ENCODE assay signal across 9 mouse cellular contexts in genomic region chr17:45169257-45169994, GRCm38 (mm10).
DNase-seq lines count a peak whose midpoint lies in the region; ATAC-seq and TF ChIP-seq lines count a peak whose summit lies in the region.
"Had no signal": no experiment of that assay in that cellular context is flagged by ENCODE, and none has a peak within 500 bp of the region (broad histone marks: within the 10 kb centered on the region; RNA-seq: fewer than 3 reads in every experiment).

No protein-coding gene starts in this region.

- H3K4me1 ChIP-seq in limb, embryonic 14.5 days (ENCODE audit: control insufficient read depth, insufficient read depth, low read length), result 0 out of 2 replicates have a peak, but pooled peaks cover 8% of the 10 kb centered on the region
- no peaks in the 10 kb centered on the region for H3K4me1 ChIP-seq in thymus, adult 2 months (replicated peaks; ENCODE audit: control insufficient read depth, insufficient read depth, low read length)

- no peak for TF ChIP-seq POLR2A in limb, embryonic 14.5 days (IDR thresholded peaks at IDR 0.05; ENCODE audit: borderline replicate concordance, extremely low read depth, insufficient read depth, insufficient read length)
- no peak for TF ChIP-seq POLR2A in thymus, adult 2 months (IDR thresholded peaks at IDR 0.05; ENCODE audit: control insufficient read depth, extremely low read depth, insufficient read depth, low read length, poor library complexity)

- H3K9ac ChIP-seq in limb, embryonic 14.5 days (ENCODE audit: low read depth, low read length, severe bottlenecking), result no peak overlapping the region

- no peaks in the 10 kb centered on the region for H3K36me3 ChIP-seq in limb, embryonic 14.5 days (ENCODE audit: control insufficient read depth, insufficient read depth, low read length)
- no peaks in the 10 kb centered on the region for H3K36me3 ChIP-seq in thymus, adult 2 months (ENCODE audit: control insufficient read depth, insufficient read depth, low read length)

- no peaks in the 10 kb centered on the region for H3K27me3 ChIP-seq in limb, embryonic 14.5 days (ENCODE audit: control insufficient read depth, insufficient read depth, low read length)
- no peaks in the 10 kb centered on the region for H3K27me3 ChIP-seq in thymus, adult 2 months (ENCODE audit: control insufficient read depth, insufficient read depth, low read length)

- DNase-seq in lung, postnatal 10 days, result peak; percentile 18
- no peak for DNase-seq in lung, postnatal 25 days (ENCODE audit: low spot score)
- peak; percentile 59 to 82 for DNase-seq in layer of hippocampus, adult 18-20 months (ENCODE audit: low spot score in 2 of 2)
- no peak for DNase-seq in limb, embryonic 14.5 days (ENCODE audit: low spot score)
- DNase-seq in yolk sac, embryonic 10.5 days (ENCODE audit: low spot score), result peak; percentile 40
- DNase-seq in natural killer cell, adult 2 months (ENCODE audit: low spot score in 2 of 2), result no peak
- DNase-seq in heart, postnatal 10 days, result no peak
- DNase-seq in thymus, adult 2 months, result no peak
- DNase-seq: adrenal gland, adult 8-10 months had no signal

- no peak for TF ChIP-seq CTCF in thymus, adult 2 months (IDR thresholded peaks at IDR 0.05; ENCODE audit: borderline replicate concordance, control insufficient read depth, extremely low read depth, insufficient read depth, low read length, poor library complexity)

- H3K4me2 ChIP-seq in limb, embryonic 14.5 days (replicated peaks; ENCODE audit: low read depth, low read length, severe bottlenecking), result no peak overlapping the region

- no peak overlapping the region for H3K27ac ChIP-seq in limb, embryonic 14.5 days (replicated peaks; ENCODE audit: low read depth, low read length)
- no peak overlapping the region for H3K27ac ChIP-seq in thymus, adult 2 months (ENCODE audit: control insufficient read depth, insufficient read depth, low read length)

- peak; percentile 48; the same call in 1 of the 2 replicates for ATAC-seq in limb, embryonic 14.5 days (ENCODE audit: low FRiP score, low read depth)

- intact Hi-C loops in heart, postnatal 10 days (cut with DNase I), result no loop called here

- H3K4me3 ChIP-seq in limb, embryonic 14.5 days (replicated peaks; ENCODE audit: low read length), result no peak overlapping the region
- no peak overlapping the region for H3K4me3 ChIP-seq in thymus, adult 2 months (ENCODE audit: control insufficient read depth, insufficient read depth, low read length)

- no peaks in the 10 kb centered on the region for H3K9me3 ChIP-seq in limb, embryonic 14.5 days (ENCODE audit: control insufficient read depth, low read length)

- 36% methylated on average over 10 of the region's 10 CpGs for WGBS in limb, embryonic 14.5 days
- WGBS in thymus, adult 2 months, result 77% methylated on average over 10 of the region's 10 CpGs

Comparison
In these comparisons a context has a peak if more than half of its experiments do, and no peak if none do; other contexts are left out.
1. DNase-seq: peak in lung, postnatal 10 days (single experiment), layer of hippocampus, adult 18-20 months (2 of 2) and yolk sac, embryonic 10.5 days (single experiment); none in lung, postnatal 25 days (single experiment), limb, embryonic 14.5 days (single experiment), natural killer cell, adult 2 months (0 of 2), heart, postnatal 10 days (0 of 2) and thymus, adult 2 months (single experiment).